Mouse (Mus musculus): ENCODE results near the gene Rab3c.

- TF ChIP-seq POLR2A (IDR thresholded peaks at IDR 0.05; ENCODE audit: low read depth, low read length): no peak
- no peak for TF ChIP-seq CTCF (IDR thresholded peaks at IDR 0.05; ENCODE audit: borderline replicate concordance, insufficient read depth, low read length)
These were observed 50.8 kb downstream of the Rab3c start for GRCm38 (mm10) chr13:110230046-110230445.
